Mouse (Mus musculus) T-cell, adult 2 months (primary cell): ENCODE measurements around the gene Tspan12.
"Not testable (repeated sequence)": the region's sequence is repeated elsewhere in the genome, so short reads cannot be mapped to it uniquely, and the experiment has no call there.

Experiments
- DNase-seq: peaks from one replicate; pipeline ENCODE4 v3.0.0; 2022; ENCODE audit warnings: low spot score

Tspan12 gene

DNA sequence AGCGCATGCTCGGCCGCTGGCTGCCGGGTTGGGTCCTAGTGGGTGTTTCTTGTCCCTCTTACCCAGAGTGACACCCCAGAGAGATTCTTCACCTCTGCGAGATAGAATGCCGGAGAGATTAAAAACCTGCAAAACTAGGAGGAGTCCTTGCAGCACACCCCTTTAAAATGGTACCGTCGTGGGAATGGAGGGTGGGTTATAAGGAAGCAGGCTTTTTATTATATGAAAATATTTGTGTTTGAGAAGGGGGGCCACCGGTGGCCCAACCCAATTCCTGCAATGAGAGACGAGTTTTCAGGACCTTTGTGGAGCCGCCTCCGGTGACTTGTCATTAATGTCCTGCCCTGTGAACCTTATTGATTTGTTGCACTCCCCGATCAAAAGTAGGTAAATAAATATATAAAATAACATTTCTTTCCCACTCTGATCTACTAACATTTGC, at the start of gene Tspan12:
Tspan12 (minus strand) TSS at position 172 of the 442 bp plus-strand sequence.
- DNase-seq = no peak

DNA sequence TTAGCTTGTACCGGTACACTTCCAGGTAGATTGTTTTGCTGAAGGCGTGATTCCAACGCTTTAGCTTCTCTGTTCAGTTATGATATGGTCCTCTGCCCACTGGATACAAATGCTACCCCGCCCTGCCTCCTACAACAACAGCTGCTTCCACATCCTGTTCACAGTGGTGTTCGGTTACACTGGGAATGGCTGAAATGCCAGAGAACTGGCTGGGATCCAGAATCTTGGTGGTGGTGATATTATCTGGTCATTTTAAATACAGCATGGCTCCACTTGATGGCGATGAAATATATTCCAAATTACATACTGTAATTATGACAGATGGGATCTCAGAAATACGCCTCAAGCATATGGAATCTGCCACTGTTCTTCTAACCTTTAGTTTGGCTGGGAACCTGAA, 42.1 kb upstream of the Tspan12 start:
- no peak for DNase-seq

- no peak for DNase-seq
These were observed 36.8 kb upstream of the Tspan12 start for GRCm38 (mm10) chr6:21889101-21889500.

- DNase-seq = not testable (repeated sequence)
These were observed 35.7 kb upstream of the Tspan12 start for GRCm38 (mm10) chr6:21887971-21888370.

GRCm38 (mm10) chr6:21879496-21879895, 27.2 kb upstream of the Tspan12 start:
- no peak for DNase-seq

DNA sequence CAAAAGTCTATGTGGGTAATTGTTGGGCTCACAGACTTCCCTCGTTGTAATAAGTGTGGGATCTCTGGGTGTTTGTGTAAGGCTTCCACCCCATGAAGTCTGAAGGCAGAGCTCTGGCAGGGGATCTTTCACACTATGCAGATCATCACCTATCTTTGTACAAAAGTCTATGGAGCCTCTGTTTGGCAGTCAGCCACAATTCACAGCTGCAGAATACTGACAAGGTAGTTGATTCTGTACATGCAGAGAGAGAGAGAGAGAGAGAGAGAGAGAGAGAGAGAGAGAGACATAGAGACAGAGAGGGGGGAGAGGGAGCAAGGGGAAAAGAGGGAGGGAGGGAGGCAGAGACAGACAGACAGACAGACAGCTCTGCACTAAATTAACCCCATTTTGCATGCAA, 15.0 kb upstream of the Tspan12 start:
- no peak for DNase-seq

DNA sequence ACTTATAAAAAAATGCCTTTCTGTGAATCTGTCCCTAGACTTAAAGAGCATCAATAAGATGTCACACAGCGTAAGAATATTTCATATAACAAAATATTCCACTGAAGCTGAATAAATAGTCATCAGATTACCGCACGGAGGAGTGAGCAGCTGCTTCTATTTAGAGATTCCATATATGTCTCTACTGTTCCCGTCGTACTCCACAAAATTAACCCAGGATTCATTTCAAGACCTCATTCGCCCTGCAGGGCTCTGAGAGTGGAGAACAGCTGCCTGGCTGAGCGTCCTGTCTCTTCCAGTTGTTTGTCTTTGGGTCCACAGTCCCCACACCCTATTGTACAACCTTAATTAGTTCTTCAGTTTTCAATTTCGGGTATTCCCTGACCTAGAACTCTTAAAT, 11.9 kb upstream of the Tspan12 start:
- no peak for DNase-seq

GRCm38 (mm10) chr6:21863561-21863960, 11.2 kb upstream of the Tspan12 start:
- no peak for DNase-seq

DNA sequence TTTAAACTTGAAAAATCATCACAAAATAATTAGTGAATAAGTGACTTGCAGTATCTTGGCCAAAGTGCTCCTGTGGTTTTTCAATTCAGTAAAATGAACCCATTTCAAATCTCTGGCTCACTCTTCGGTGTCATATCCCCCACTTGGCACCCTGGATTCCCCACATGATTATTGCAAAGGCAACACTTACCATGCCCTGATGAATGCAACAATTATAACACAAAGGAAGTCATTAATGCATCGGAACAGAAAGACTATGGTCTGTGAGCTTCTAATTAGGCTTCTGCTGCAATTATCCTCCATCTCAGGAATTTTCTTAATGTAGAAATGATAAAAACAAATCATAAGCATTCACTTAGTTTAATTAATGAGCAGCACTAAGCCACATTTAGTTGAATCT, 9.0 kb upstream of the Tspan12 start:
- no peak for DNase-seq

DNA sequence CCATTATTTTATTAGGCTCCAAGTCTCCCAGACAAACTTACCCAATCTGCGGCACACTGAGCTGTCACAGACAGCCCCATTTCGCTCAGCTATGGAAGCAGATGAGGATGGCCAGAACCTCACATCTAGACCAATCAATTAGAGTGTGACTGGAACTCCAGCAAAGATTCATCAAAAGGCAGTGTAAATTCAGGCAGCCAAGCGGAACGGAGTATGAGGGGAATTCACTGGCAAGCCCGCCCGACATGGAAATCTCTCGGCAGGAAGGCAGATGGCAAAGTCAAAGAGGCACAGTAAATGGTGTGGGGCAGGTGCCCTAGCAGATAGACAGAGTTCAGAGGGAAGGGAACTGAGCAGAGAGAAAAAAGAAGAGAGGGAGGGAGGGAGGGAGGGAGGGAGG, 5.5 kb upstream of the Tspan12 start:
- DNase-seq = no peak

GRCm38 (mm10) chr6:21855921-21856320, 3.6 kb upstream of the Tspan12 start:
- no peak for DNase-seq

DNA sequence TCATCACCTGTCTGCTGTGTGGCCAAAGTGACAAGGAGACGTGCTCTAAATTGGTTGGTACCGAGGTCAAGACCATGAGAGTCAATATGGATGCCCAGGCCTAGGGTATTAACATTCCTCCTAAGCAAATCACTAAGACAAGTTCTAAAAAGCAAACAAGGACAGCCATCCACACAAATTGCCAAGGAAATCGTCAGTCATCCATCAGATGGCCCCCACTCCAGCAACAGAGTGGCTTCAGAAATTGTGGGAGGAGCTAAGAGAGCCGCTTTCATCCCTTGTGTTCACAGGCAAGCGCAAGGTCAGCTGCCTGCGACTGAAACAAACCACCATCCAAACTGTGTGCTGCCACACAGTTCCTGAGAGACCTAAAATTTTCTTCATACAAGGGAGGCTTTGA, 1.0 kb upstream of the Tspan12 start:
- DNase-seq = no peak

DNA sequence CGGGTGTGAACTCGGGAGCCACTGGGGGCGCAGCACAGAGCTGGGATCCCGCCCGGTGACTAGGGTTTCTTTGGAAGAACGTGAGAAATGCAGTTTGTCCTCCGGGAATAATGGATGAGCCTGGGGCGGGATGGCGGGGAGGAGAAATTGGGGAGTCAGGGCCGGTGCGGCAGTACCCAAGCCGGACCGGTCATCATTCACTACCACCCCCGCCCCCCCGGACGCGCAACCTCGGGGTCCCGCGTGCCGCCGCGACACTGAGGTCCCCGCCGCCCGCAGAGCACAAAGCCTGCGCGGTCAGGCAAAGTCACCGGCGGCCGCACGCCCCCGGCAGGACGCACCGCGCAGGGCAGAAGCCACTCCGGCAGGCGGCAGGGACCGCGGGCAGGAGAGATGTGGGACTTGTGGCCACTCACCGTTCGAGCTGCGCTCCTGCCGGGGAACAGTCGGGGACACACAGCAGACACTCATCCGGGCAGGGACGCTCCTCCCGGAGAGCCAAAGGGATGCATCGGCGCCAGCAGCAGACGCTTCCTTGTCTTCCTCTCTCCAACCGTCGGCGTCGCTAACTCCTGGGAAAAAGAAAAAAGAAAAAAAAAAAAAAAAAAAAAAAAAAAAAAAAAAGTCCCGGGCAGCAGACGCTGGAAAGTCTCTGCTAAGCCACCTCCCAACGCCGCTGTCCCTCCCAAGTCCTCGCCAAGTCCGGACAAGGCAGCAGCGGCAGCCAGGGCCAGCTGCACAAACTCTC, 545 bp downstream of the Tspan12 start:
- no peak for DNase-seq

- no peak for DNase-seq
These were observed 1.0 kb downstream of the Tspan12 start for GRCm38 (mm10) chr6:21851346-21851595.

- DNase-seq = no peak
These were observed 1.6 kb downstream of the Tspan12 start for GRCm38 (mm10) chr6:21850526-21851345.

GRCm38 (mm10) chr6:21848808-21849207, 3.5 kb downstream of the Tspan12 start:
- no peak for DNase-seq

DNA sequence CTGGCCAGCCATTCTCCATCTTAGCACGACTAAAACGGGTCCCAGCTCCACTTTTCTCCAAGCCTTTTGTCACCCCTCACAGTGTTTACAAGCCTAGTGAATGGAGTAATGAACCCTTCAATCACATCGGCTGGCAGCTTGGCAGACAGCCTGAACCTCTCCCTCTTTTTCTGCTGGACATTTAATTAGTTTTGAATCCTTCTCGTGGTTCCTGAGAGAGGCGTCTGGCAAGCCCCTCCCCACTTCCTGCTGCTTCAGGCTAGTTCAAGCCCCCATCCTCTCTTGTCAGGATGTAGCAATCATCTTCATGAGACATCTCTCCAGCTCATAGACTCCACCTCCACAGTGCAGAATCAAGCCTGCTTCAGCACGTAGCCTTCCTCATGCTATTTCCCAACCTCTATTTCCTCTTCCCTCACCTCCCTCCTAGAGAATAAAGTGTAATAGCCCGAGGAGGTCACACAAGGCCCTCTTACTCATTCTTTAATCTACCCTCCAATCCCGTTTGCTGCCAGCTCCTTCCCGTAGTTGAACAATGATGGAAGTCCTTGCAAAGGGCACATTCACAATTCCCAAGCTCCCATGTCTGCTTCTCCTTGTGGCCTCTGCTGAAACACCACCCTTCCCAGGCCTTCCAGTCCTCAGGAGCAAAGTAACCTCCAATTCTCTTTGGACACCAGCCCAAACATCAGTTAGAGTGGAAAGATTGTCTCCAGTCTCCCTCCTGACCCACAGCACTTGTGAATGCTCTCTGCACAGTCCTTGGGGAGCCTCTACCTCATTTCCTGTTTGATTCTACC, 12.1 kb downstream of the Tspan12 start:
- no peak for DNase-seq

DNA sequence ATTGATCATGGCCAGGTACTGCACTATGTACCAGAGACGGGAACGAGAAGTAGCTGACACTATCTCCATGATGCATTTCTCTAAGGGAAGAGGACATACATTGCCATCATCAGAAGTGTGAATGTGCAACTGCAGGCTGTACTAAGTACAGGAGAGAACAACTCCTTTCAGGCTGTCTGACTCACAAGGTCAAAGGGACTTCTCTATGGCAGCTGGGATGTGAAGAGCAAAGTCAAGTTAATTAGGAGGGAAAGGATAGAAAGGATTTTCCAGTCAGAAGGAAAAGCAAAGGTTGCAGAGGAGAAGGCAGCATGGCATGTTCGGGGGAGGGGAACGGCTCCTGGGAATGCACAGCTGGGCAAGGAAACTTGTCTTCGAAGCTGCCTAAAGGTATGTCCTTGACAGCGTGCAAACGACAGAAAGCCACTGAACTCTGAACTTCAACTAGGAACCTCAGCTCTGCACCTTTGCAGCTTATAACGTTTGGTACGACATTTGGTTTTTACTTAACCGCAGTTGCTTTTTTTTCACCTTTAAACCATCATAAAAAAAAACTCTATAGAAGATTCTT, 13.0 kb downstream of the Tspan12 start:
- DNase-seq = no peak

- no peak for DNase-seq
These were observed 18.8 kb downstream of the Tspan12 start for GRCm38 (mm10) chr6:21833531-21833930.

- no peak for DNase-seq
These were observed 20.4 kb downstream of the Tspan12 start for GRCm38 (mm10) chr6:21831871-21832270.

DNA sequence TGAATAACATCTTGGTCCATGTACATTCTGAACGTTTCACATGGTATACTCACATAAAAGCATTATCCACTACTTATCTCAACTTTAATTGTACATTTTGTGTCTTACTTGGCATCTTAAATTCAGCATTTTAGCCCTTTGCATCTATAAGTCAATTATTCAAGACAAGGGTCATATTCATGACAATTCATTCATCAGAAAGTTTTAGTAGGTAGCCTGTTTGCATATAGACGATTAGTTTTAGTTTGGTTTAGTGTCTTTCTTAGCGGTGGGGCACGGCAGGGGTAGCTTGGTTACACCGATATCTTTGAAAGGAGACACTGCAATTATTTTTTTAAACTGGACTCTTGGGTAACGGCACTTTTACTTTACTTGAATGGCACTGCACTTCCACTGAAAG, 21.4 kb downstream of the Tspan12 start:
- DNase-seq = no peak

- no peak for DNase-seq
These were observed 22.4 kb downstream of the Tspan12 start for GRCm38 (mm10) chr6:21829930-21830329.

GRCm38 (mm10) chr6:21828437-21828836, 23.9 kb downstream of the Tspan12 start:
- no peak for DNase-seq
